Mouse (Mus musculus) CH12.LX (cell line): Measurements from ENCODE around the gene Dennd1a.

ENCODE experiments used
- BHLHE40 ChIP-seq: IDR thresholded peaks from 2 replicates; pipeline ENCODE4 v1.6.1; 2011; ENCODE audit warnings: mild to moderate bottlenecking, low read depth, low read length, improper control_type of control experiment
- CTCF ChIP-seq, 2 experiments: IDR thresholded peaks in 1 of 2; conservative IDR thresholded peaks in 1 of 2; 2 replicates each; pipeline ENCODE4 v1.5.1; 2011 to 2012; ENCODE audit warnings: low read depth in 2 of 2, low read length in 2 of 2, improper control_type of control experiment in 1 of 2, inconsistent platforms in 1 of 2, mild to moderate bottlenecking in 1 of 2, moderate library complexity in 1 of 2
- EP300 ChIP-seq: IDR thresholded peaks from 2 replicates; pipeline ENCODE4 v1.6.1; 2011; ENCODE audit warnings: low read length, improper control_type of control experiment
- HCFC1 ChIP-seq: IDR thresholded peaks from 2 replicates; pipeline ENCODE4 v1.6.1; 2012; ENCODE audit warnings: low read depth, mild to moderate bottlenecking, inconsistent platforms, low read length, improper control_type of control experiment
- POLR2A ChIP-seq: IDR thresholded peaks from 2 replicates; pipeline ENCODE4 v1.6.1; 2011; ENCODE audit warnings: low read depth, mild to moderate bottlenecking, improper control_type of control experiment, low read length
- USF1 ChIP-seq: IDR thresholded peaks from 2 replicates; pipeline ENCODE4 v1.6.1; 2014; ENCODE audit warnings: low read depth, mild to moderate bottlenecking, inconsistent platforms, low read length, improper control_type of control experiment
- ZMIZ1 ChIP-seq: IDR thresholded peaks from 2 replicates; pipeline ENCODE4 v1.6.1; 2012; ENCODE audit warnings: low read depth, mild to moderate bottlenecking, inconsistent platforms, low read length, improper control_type of control experiment
- ZNF384 ChIP-seq: IDR thresholded peaks from 2 replicates; pipeline ENCODE4 v1.6.1; 2012; ENCODE audit warnings: low read depth, low read length, improper control_type of control experiment, inconsistent platforms

- TF ChIP-seq USF1 = no peak
- no peak for TF ChIP-seq ZNF384
- no peak for TF ChIP-seq HCFC1
- no peak for TF ChIP-seq EP300
- TF ChIP-seq POLR2A = no peak
- no peak for TF ChIP-seq ZMIZ1
- TF ChIP-seq CTCF (conservative IDR thresholded peaks at IDR 0.05 in 1 of 2, IDR thresholded peaks at IDR 0.05 in 1 of 2; ENCODE audit: low read depth in 2 of 2, low read length in 2 of 2) = no peak
- no peak for TF ChIP-seq BHLHE40
These were observed 160.8 kb downstream of the Dennd1a start for GRCm38 (mm10) chr2:38126383-38126732.
